Mouse (Mus musculus): Measurements from ENCODE around the gene Klhl36.

Klhl36 gene

DNA sequence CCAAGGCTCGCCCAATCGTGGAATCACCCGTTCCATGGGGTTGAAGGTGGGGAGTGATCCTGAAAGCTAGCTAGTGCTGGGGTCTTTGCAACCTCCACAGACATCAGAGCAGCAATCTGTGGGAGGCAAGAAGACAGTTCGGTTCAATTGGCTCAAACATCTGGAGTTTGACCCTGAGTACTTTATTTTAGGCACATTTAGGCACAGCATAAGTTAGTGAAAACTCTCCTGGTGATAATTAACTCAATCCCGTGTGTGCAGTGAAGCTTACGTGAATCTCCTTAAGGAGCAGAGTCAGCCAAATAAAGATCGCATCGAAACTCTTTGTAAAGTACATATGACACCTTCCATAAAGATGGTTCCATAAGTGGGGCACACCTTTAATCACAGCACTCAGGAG is 19.9 kb downstream of the Klhl36 start:
- DNase-seq (ENCODE audit: low spot score in 2 of 2) = no peak

DNA sequence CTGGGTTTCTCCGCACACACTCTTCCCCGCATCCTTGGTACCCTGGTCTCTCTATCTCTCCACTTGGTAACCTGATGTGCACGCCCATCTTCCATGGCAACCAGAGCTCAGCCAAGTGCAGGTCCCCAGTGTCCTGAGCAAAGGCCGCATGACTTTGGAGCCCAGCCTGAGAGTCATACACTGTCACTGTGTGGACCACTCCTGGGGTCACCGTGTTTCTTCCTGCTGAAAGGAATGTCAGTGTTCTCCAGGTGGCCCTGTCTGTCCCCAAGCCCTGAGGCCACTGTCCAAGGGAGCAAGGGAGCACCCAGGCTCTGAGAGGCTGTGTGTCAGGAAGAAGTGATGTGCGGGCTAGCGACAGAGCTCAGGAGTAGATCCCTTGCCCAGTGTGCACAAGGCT is 21.2 kb downstream of the Klhl36 start:
- no peak for DNase-seq (ENCODE audit: low spot score in 2 of 2)

DNA sequence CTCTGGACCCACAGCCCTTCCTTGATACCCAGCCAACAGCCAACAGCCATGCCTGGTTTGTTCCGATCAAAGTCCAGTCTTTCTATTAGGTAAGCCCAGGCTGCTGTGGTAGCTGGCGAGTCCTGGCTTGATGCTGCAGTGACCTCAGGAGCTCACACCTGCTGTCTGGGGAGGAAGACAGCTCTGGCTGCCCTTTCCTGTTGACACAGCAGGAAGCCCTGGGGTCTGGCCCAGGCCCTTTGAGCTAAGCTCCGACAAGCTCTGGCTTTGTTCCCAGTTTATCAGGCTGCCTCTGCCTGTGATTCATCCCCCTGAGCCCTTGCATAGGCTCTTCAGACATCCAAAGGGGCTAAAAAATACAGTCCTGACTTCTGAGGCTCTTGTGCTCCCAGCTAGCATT is 23.5 kb downstream of the Klhl36 start:
- peak; percentile 37 to 63 for DNase-seq (ENCODE audit: low spot score in 2 of 2)

GRCm38 (mm10) chr8:119887130-119887529 is 25.1 kb downstream of the Klhl36 start:
- peak; percentile 13 to 14 for DNase-seq (ENCODE audit: low spot score in 2 of 2)

- DNase-seq (ENCODE audit: low spot score in 2 of 2) = no peak
Measured at GRCm38 (mm10) chr8:119888012-119888411, 25.9 kb downstream of the Klhl36 start.

GRCm38 (mm10) chr8:119897069-119897468 is 35.0 kb downstream of the Klhl36 start:
- no peak for DNase-seq (ENCODE audit: low spot score in 2 of 2)

- DNase-seq (ENCODE audit: low spot score in 2 of 2) = no peak
Measured at GRCm38 (mm10) chr8:119897933-119898332, 35.9 kb downstream of the Klhl36 start.

- DNase-seq (ENCODE audit: low spot score in 2 of 2) = no peak
Measured at GRCm38 (mm10) chr8:119901349-119901748, 39.3 kb downstream of the Klhl36 start.

DNA sequence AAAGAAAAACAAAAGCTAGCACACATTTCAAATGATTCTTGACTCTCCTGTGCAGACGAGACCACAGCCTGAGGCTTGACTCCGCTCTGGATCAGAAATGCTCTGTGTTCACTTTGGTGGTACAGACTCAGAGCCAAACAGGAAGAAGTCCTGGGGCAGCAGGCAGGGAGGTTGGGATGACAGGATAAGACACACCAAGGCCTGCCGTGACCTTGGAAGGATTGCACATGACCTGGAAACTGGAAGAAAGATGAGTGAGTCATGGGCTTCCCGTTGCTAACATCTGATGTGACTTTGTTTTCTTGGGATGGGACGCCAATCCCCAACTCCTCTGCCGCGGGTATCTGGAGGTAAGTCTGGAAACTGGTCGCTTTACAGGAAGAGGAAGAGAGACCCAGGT is 39.9 kb downstream of the Klhl36 start:
- no peak for DNase-seq (ENCODE audit: low spot score in 2 of 2)

- DNase-seq (ENCODE audit: low spot score in 2 of 2) = no peak
Measured at GRCm38 (mm10) chr8:119904323-119904911, 42.4 kb downstream of the Klhl36 start.

- DNase-seq (ENCODE audit: low spot score in 2 of 2) = no peak
Measured at GRCm38 (mm10) chr8:119909944-119910546, 48.0 kb downstream of the Klhl36 start, which contains the start of gene Usp10. Gene Usp10, plus strand, starts transcription at chr8:119910360.

GRCm38 (mm10) chr8:119910547-119911257 is 48.6 kb downstream of the Klhl36 start, which contains the start of gene Gm20388:
Gene Gm20388, plus strand, starts transcription at chr8:119910841.
- DNase-seq (ENCODE audit: low spot score in 2 of 2) = peak; percentile 92 to 94

GRCm38 (mm10) chr8:119911258-119911962 is 49.3 kb downstream of the Klhl36 start:
- no peak for DNase-seq (ENCODE audit: low spot score in 2 of 2)

DNA sequence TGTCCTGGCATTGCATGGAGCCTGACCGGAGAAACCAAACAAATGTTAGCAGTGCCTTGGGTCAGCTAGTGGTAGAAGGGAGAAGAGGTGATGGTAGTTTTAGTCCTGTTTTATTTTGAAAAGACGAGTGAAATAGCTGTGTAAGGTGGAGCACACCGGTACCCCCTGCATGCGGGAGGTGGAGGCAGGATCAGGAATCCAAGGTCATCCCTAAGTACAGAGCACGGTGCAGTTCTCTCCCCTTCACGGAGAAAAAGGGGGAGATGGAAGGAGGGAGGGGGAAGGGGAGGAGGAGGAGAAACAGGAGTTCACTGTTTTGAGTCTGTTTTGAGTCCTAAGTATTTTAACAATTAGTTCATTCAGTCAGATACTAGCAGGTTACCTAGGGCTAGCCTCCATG is 50.6 kb downstream of the Klhl36 start:
- no peak for DNase-seq (ENCODE audit: low spot score in 2 of 2)

DNA sequence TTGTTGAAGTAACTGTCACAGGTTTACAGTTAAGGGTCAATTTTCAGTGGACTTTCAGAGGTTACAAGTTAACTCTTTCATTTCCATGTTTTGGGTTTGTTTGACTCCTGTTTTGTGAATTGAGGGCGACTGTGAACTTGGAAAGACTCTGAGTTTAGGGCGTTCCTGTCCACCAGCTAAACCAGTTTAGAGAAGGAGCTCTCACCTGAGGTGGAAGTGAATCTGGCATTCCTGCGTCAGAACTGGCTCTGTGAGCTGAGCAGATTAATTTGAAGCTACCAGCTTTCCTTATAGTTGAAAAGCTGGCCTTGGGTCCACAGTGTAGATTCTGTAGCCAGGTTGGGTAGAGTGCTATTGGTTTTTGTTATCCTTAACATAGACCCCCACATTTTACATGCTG is 51.1 kb downstream of the Klhl36 start:
- DNase-seq (ENCODE audit: low spot score in 2 of 2) = no peak

GRCm38 (mm10) chr8:119914161-119914560 is 52.1 kb downstream of the Klhl36 start:
- no peak for DNase-seq (ENCODE audit: low spot score in 2 of 2)

GRCm38 (mm10) chr8:119915298-119915697 is 53.2 kb downstream of the Klhl36 start:
- DNase-seq (ENCODE audit: low spot score in 2 of 2) = no peak

- no peak for DNase-seq (ENCODE audit: low spot score in 2 of 2)
Measured at GRCm38 (mm10) chr8:119916237-119916892, 54.3 kb downstream of the Klhl36 start.

DNA sequence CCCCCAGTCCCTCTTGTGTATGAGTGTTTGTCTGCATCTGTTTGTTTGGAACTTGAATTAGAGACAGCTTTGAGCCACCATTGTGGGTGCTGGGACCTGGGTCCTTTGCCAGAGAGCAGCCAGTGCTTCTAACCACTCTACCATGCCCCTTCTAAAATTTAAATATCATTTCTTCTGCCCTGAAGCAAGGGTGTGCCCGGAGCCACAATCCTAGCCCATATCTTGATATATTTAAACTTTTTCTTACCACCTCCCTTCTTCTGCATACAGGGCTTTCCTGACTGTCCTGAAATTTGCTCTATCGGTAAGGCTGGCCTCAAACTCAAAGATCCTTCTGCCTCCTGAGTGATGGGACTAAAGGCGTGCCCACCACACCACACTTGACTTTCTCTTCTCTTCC is 55.3 kb downstream of the Klhl36 start:
- DNase-seq (ENCODE audit: low spot score in 2 of 2) = no peak

- no peak for DNase-seq (ENCODE audit: low spot score in 2 of 2)
Measured at GRCm38 (mm10) chr8:119918155-119918567, 56.1 kb downstream of the Klhl36 start.

DNA sequence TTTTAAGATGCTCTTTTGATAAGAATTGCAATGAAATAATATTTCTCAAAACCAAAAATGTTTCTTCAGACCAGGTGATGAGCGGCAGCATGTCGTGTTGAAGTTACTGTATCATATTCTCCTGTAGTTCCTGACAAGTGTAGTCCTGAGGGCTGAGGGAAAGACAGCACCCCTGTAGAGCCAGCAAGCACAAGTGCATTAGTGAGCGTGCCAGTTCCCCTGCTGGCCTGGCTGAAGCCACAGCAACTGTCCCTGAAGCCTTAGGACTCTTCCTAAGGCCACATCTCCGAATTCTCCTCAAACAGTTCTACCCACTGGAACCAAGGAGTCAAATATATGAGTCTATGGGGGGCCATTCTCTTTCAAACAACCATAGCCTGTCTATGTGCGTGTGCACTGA is 61.2 kb downstream of the Klhl36 start:
- no peak for DNase-seq (ENCODE audit: low spot score in 2 of 2)

DNA sequence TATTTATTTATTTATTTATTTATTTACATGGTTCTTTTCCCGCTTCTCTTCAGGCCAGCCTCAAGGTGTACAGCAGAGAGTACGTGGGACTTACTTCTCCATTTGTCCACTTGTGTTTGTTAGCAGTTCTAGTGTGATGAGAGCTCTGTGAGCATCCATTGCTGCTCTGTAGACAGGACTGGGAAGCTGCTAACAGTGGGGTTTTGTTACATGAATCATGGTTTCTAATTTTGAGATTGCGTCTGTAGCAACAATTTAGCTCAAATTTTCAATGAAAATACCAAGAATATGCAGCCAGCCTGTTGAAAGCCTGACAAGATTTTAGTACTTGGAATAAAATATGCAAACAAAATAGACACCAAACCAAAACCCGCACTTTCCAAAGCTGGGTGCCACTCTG is 63.4 kb downstream of the Klhl36 start:
- no peak for DNase-seq (ENCODE audit: low spot score in 2 of 2)

Measured in urinary bladder, postnatal 36 days (tissue).